Mouse (Mus musculus) limb, embryonic 14.5 days (tissue): Measurements from ENCODE around the gene Cfap69. TPM values are rescaled to one million over a fixed set of nuclear protein-coding genes. Genes with fewer than 3 reads are reported as not detected.

Experiments used
- ATAC-seq: fragments of 200-750 bp; cut with Nextera tagmentation; 2 replicates; pipeline ENCODE4 v1.8.0; 2017; ENCODE audit warnings: low read depth, moderate number of reproducible peaks, moderate TSS enrichment; ENCODE audit not compliant: low FRiP score
- DNase-seq: peaks from one replicate; pipeline ENCODE4 v3.0.0-alpha.2; 2015; ENCODE audit warnings: low spot score
- H3K27ac ChIP-seq: fragments of 300-500 bp; sonication (generic); replicated peaks from 2 replicates; pipeline ENCODE4 v1.5.1; 2014; ENCODE audit warnings: low read depth, mild to moderate bottlenecking, low read length, moderate library complexity, mixed read lengths
- H3K27me3 ChIP-seq: fragments of 300-500 bp; sonication (generic); 2 replicates; pipeline ENCODE4 v1.6.1; 2014; ENCODE audit warnings: low read length, mixed read lengths; ENCODE audit not compliant: control insufficient read depth, insufficient read depth
- H3K36me3 ChIP-seq: fragments of 300-500 bp; sonication (generic); 2 replicates; pipeline ENCODE4 v1.6.1; 2014; ENCODE audit warnings: mild to moderate bottlenecking, low read length, moderate library complexity, mixed read lengths; ENCODE audit not compliant: control insufficient read depth, insufficient read depth
- H3K4me1 ChIP-seq: fragments of 300-500 bp; sonication (generic); 2 replicates; pipeline ENCODE4 v1.6.1; 2014; ENCODE audit warnings: antibody characterized with exemption, low read length, mixed read lengths; ENCODE audit not compliant: control insufficient read depth, insufficient read depth
- H3K4me2 ChIP-seq: fragments of 300-500 bp; sonication (generic); replicated peaks from 2 replicates; pipeline ENCODE4 v1.6.1; 2014; ENCODE audit warnings: low read depth, mild to moderate bottlenecking, low read length, moderate library complexity; ENCODE audit not compliant: severe bottlenecking
- H3K4me3 ChIP-seq: fragments of 300-500 bp; sonication (generic); replicated peaks from 2 replicates; pipeline ENCODE4 v1.5.1; 2014; ENCODE audit warnings: low read length
- H3K9ac ChIP-seq: fragments of 300-500 bp; sonication (generic); 2 replicates; pipeline ENCODE4 v1.6.1; 2014; ENCODE audit warnings: mild to moderate bottlenecking, low read depth, low read length, moderate library complexity; ENCODE audit not compliant: severe bottlenecking
- H3K9me3 ChIP-seq: fragments of 300-500 bp; sonication (generic); 2 replicates; pipeline ENCODE4 v1.6.1; 2016; ENCODE audit warnings: low read length; ENCODE audit not compliant: control insufficient read depth
- POLR2A ChIP-seq: fragments of 200-500 bp; IDR thresholded peaks from 2 replicates; pipeline ENCODE4 v1.8.0; 2012; ENCODE audit warnings: inconsistent platforms, mild to moderate bottlenecking, moderate library complexity, borderline replicate concordance; ENCODE audit not compliant: insufficient read depth, insufficient read length; ENCODE audit errors: extremely low read depth
- WGBS: fragments of 180-500 bp; shearing (Covaris S2); extraction: QIAGEN DNeasy Blood & Tissue Kit; methylation state at CpG from one replicate; pipeline ENCODE4 v1.1.7; 2014; 5-methylcytosine and 5-hydroxymethylcytosine counted together
- polyA plus RNA-seq, 2 experiments: library from polyadenylated mRNA; depleted of rRNA in 1 of 2; stranded (reverse) in 1 of 2; unstranded in 1 of 2; fragments of >200 nt; fragmentation: Nextera tagmentation in 1 of 2; extraction: Ambion mirVana in 1 of 2; gene quantifications; 2 replicates each; pipeline versions ENCODE4 v1.2.1 to v1.2.3; 2012 to 2014

Gene Cfap69
- polyA plus RNA-seq, 2 experiments, result 2.6 to 3.8 TPM

GRCm38 (mm10) chr5:5539771-5540170 is 124.3 kb downstream of the Cfap69 start:
- Histone ChIP-seq H3K9me3 (no peaks in the 10 kb centered on the region), H3K27ac (no peak overlapping the region), H3K4me2 (no peak overlapping the region), H3K4me3 (no peak overlapping the region), H3K4me1 (no peaks in the 10 kb centered on the region), H3K27me3 (no peaks in the 10 kb centered on the region), H3K36me3 (peaks cover 45% of the 10 kb centered on the region), H3K9ac (no peak overlapping the region)
- no peak for ATAC-seq
- TF ChIP-seq POLR2A, result no peak
- no peak for DNase-seq
- WGBS, result 86% methylated on average over 3 of the region's 3 CpGs

- Histone ChIP-seq H3K27ac (no peak overlapping the region), H3K4me3 (no peak overlapping the region), H3K36me3 (peaks cover 21% of the 10 kb centered on the region), H3K4me2 (no peak overlapping the region), H3K27me3 (no peaks in the 10 kb centered on the region), H3K9me3 (no peaks in the 10 kb centered on the region), H3K4me1 (no peaks in the 10 kb centered on the region), H3K9ac (no peak overlapping the region)
- 93% methylated on average over 1 of the region's 1 CpGs for WGBS
- DNase-seq (no peak), ATAC-seq (no peak)
- no peak for TF ChIP-seq POLR2A
Observed at GRCm38 (mm10) chr5:5536131-5536530, 127.9 kb downstream of the Cfap69 start.

GRCm38 (mm10) chr5:5533656-5534420 is 130.2 kb downstream of the Cfap69 start:
- Histone ChIP-seq H3K27me3 (no peaks in the 10 kb centered on the region), H3K4me3 (no peak overlapping the region), H3K36me3 (peaks cover 6% of the 10 kb centered on the region), H3K27ac (no peak overlapping the region), H3K9me3 (no peaks in the 10 kb centered on the region), H3K4me1 (no peaks in the 10 kb centered on the region), H3K4me2 (no peak overlapping the region), H3K9ac (no peak overlapping the region)
- no peak for DNase-seq
- 92% methylated on average over 3 of the region's 3 CpGs for WGBS
- no peak for ATAC-seq
- TF ChIP-seq POLR2A, result no peak

Other genes starting within 250 kb of the Cfap69 start
- 14.5 and 15.7 TPM in 2 replicates for gene Cdk14, start 243.9 kb downstream of the Cfap69 start, polyA plus RNA-seq (2012; rRNA removed)
- 27.6 and 29.7 TPM in 2 replicates for gene Cdk14, start 243.9 kb downstream of the Cfap69 start, polyA plus RNA-seq (2014; fragmentation: Nextera tagmentation; extraction: Ambion mirVana)
- not detected in 2 replicates for gene 1700015F17Rik, start 185.1 kb downstream of the Cfap69 start, polyA plus RNA-seq (2012; rRNA removed)
- not detected in 2 replicates for gene 1700015F17Rik, start 185.1 kb downstream of the Cfap69 start, polyA plus RNA-seq (2014; fragmentation: Nextera tagmentation; extraction: Ambion mirVana)
- gene Cldn12, start 149.3 kb downstream of the Cfap69 start, polyA plus RNA-seq (2012; rRNA removed), result 20.2 and 22.9 TPM in 2 replicates
- gene Cldn12, start 149.3 kb downstream of the Cfap69 start, polyA plus RNA-seq (2014; fragmentation: Nextera tagmentation; extraction: Ambion mirVana), result 13.6 and 15.8 TPM in 2 replicates
- gene Gtpbp10, start 104.7 kb downstream of the Cfap69 start, polyA plus RNA-seq (2012; rRNA removed), result 17.5 and 19.2 TPM in 2 replicates
- gene Gtpbp10, start 104.7 kb downstream of the Cfap69 start, polyA plus RNA-seq (2014; fragmentation: Nextera tagmentation; extraction: Ambion mirVana), result 24.8 and 24.9 TPM in 2 replicates
- gene Gm8773, start 90.4 kb downstream of the Cfap69 start, polyA plus RNA-seq (2012; rRNA removed), result 0.69 and 0.77 TPM in 2 replicates
- 1.1 and 1.4 TPM in 2 replicates for gene Gm8773, start 90.4 kb downstream of the Cfap69 start, polyA plus RNA-seq (2014; fragmentation: Nextera tagmentation; extraction: Ambion mirVana)
- 5.7 and 7.9 TPM in 2 replicates for gene Steap2, start 30.3 kb upstream of the Cfap69 start, polyA plus RNA-seq (2012; rRNA removed)
- 5.9 and 7.8 TPM in 2 replicates for gene Steap2, start 30.3 kb upstream of the Cfap69 start, polyA plus RNA-seq (2014; fragmentation: Nextera tagmentation; extraction: Ambion mirVana)
- 3.3 and 3.6 TPM in 2 replicates for gene Steap1, start 85.1 kb upstream of the Cfap69 start, polyA plus RNA-seq (2012; rRNA removed)
- 4.7 and 4.8 TPM in 2 replicates for gene Steap1, start 85.1 kb upstream of the Cfap69 start, polyA plus RNA-seq (2014; fragmentation: Nextera tagmentation; extraction: Ambion mirVana)